Mouse (Mus musculus) kidney, adult 8-10 months (tissue): Measurements from ENCODE around the gene Sbno1.

Source experiments
- DNase-seq, 2 experiments: peaks; one replicate each; pipeline ENCODE4 v3.0.0; 2022

Gene Sbno1

DNA sequence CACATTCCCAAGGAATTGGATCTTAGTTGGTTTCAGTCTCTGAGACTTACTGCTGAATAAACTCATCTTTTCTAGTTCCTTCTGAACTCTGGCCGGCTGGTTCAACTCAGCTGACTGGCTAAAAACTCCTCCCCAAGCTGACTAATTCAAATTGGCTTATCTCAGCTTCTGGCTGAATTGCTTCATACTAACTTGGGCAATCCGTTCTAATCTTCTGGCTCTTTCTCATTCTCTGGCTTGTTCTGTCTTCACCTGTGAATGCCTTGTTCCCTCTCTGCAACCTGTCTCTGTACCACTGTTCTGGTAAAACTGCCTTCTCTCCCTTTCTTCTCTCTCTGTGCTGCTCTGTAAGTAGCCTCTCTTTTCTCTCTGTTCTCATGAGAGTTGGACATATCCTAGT is 16.8 kb upstream of the Sbno1 start:
- DNase-seq: no peak

DNA sequence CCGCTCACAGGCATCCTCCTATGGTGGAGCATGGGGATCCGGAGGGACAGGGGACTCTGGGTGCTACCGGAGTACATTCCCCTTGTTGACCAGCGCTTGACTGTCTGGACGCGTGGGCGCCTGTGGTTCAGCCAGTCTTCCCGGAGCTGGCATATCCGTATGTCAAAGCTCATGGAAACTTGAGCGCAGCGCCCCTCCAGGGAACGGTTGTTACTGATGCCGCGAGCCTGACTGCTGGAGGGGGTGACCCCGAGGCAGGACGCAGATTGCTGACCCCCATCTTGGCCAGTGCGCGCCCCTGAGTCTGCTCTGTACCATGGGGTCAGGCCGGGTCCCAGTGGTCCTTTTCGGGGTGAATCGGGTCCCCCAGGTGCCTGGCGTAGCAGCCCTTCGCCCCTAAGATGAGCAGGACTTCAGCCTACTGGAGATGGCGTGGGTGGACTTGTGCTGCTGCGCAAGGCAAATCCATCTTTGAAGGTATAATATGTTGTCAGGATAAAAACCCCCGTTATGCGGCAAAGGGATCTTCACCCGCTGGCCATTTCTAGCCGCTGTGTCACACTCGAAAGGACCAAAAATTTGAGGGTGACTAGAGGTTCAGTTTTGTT is 14.4 kb upstream of the Sbno1 start:
- no peak for DNase-seq

DNA sequence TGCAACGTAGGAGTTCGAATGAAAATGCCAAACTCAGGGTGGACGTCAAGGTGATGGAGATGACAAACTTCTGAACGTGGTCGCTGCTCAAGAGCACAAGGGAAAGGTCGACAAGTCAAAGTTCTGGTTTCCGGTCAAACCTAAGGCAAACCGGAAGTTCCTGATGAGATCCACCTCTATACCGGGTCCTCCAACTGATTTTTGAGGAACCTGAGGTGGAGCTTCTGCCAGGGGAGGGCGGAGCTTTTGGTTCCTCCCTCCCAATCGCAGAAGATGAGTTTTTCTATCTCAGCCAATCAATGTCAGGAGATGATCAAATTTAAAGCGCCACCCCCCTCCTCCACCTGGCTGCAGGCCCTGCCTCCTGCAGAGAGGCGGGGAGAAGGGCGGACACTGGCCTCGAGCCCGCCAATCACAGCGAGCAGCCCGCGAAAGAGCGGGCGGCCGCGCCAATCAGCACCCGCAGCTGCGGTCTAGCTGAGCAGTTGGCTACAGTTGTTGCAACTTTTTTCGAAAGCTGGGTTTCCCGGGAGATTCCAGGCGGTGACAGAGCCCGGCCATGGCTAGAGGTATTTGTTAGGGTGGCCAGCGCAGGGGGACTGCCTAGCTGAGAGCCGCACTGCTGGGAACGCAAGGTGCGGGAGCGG is 13.8 kb upstream of the Sbno1 start, which contains the start of gene Kmt5a:
Kmt5a (plus strand) TSS at position 484 of the 647 bp plus-strand sequence.
- DNase-seq: peak; percentile 98

DNA sequence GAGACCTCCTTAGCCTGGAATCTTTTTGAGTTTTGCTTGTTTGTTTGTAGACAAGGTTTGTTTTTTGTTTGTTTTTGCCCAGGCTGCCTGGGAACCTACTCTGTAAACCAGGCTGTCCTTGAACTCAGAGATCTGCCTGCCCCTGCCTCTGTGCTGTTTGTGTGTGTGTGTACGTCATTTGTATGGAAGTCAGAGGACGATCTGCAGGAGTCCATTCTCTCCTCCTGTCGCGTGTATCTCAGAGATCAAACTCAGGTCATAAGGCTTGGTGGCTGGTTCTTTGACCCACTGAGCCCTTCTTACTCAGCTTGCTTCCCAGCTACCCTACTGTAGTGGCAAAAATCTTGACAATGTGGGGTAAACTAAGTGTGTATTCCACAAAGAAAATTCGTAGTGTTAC is 12.9 kb upstream of the Sbno1 start:
- DNase-seq: no peak

DNA sequence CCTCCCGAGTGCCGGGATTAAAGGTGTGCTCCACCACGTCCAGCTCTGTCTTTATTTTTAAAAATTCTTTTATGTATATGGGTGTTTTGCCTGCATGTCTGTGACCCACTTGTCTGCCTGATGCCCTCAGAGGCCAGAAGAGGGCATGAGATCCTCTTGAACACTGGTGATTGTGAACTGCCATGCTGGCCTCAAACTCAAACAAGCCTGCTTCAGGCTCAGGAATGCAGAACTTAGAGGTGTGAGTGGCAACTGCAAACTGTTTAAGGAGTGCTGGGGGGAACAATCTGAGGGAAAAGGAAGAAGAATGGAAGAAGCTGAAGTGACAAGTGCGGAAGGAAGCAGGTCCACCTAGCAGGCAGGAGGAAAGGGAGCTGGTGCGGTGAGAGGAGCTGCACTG is 12.4 kb upstream of the Sbno1 start:
- DNase-seq: peak; percentile 45 to 49

DNA sequence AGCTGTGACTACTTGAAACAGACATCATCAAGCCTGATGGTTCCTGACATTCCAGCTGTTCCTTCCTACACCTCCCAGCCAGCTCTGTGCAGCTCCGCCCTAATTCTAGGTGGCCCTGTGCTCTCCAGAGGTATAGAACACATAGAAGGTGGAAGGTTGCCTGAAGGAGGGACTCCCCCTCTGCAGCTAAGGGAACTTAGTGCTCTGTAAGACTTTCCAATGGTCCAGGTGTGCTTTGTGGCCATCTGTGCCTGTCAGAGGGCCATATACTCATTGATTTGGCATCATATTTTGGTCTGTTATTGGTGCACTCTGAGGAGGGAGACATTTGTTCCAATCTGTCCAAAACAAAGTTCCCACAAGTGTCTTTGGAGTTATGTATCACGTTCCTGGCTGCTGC is 7.2 kb upstream of the Sbno1 start:
- no peak for DNase-seq

DNA sequence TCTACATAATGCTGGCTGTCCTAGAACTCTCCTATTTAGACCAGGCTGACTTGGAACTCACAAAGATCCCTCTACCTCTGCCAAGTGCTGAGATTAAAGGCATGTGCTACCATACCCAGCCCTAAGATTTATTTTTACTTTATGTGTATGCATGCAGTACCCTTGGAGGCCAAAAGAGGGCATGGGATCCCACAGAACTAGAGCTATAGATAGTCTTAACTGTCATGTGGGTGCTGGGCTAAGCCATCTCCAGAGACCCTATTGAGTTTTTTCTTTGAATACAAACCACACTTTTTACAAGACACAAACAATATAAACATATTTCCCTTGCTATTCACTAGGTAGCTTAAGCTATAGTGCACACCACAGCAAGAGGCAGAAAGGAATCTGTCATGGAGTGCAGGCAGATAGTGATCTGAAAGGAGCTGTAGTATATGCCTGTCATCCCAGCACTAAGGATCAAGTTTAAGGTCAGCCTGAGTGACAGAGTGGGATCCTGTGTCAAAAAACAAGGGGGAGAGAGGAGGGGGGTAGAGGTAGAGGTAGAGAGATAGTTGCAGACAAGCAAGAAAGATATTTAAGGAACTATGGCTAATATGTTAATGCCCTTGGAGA is 6.7 kb upstream of the Sbno1 start:
- DNase-seq: peak; percentile 55 to 78

DNA sequence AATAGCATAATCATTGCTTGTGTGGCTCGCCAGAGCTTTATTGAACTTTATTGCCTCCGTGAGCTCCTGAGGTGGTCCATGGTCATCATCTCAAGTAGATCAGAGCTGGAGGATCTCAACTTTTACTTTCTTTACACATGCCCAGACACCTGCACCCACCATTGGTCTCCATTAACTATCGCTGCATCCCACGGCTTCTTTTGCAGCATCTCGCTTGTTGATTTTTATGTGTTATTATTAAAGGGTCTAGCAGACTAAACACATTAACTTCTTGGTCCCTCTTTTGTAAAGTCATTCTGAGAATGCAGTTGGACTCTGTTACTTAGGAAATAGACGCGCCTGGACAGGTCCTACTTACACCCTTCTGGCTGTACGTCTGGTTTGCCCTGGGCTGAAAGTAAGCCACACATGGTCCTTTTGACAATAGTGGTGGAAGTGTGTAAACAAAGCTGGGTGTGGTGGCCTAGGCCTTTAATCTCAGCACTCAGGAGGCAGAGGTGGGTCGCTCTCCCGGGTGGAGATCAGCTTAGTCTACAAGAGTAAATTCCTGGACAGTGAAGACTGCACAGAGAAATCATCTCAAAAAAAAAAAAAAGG is 772 bp upstream of the Sbno1 start:
- no peak for DNase-seq

DNA sequence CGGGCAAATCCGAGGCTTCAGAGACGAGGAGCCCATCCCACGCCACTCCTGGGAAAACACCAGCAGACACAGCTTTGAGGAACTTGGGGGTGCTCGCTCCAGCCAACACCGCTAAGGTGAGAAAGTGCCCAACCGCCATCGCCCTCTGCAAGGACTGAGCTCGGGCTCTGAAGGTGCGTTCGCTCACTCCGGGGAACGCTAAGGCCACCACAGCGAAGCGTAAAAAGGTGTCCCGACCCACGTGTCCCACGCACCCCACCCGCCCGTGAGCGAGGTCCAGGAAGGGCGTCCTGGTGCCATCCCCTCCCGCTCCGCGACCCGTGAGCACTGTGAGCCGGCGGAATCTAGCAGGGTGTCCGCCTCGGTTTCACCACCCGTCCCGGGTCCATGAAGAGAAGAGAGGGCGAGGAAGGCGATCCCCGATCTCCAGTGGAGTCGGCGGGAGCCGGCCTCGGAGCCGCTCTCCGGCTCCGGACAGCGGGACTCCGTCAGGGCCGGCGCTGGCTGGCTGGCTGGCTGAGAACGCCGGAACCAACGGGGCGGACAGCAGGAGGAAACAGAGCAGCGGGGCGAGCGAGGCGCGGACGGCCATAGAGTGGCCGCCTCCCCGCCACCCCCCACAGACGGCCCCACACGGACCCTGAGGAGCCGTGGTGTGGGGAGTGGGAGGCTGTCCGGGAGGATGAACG is 934 bp downstream of the Sbno1 start:
- DNase-seq: peak in 1 of 2 experiments; percentile 60

DNA sequence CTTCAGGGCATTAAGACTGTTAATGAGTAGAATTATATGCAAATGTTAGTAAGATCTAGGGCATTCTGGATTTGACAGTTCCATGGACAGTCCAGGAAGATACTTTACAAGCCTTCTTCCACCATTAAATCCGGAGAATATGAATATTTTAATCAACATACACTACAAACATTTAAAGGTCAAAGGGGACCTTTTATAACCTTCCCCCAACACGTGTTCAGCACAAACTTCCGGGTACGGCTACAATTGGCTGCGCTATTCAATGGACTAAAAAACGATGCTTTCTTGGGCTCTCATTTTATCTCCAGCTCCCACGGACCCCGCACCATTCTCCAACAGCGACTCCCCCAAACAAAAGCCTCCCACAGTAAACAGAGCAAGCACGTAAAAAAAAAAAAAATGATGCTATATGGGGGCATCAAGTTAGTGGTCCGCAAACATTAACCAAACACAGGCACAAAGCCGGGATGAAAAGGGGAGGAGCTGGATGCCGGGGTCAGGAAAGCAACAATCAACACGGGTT is 1.5 kb downstream of the Sbno1 start:
- DNase-seq: peak in 1 of 2 experiments; percentile 43

DNA sequence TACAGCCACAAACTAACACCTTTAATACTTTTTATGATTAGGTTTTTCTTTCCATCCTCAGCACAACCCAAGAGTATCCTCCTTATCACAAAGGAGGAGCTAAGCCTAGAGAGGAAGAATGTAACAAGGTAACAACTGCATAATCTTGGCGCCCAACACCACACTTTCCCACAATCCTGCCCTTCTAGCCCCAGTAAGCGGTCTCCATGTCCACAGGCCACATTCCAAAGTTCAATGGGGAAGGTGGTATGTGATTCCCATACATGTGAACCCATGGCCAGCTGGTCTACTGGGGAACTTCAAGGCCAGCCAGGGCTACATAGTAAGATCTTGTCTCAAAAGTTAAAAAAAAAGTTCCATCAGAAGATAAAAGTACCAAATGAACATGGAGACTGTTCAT is 4.0 kb downstream of the Sbno1 start:
- DNase-seq: no peak

DNA sequence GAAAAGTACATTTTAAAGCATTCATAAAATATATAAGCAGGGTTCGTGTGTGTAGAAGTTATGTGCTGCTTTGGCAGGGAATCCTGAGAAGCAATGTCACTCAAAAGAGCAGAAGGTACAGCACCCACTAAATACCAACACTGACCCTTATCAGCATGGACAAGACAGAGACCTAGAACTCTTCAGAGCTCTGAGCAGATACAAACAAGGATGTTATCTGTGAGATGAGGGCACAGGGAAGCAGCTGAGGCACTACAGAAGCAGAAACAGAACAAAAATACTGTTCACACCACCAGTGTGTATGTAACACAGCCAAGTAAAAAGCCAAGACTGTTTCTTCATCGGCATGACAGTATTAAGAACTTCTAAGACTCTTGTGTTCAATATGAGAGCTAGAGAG is 6.9 kb downstream of the Sbno1 start:
- DNase-seq: no peak

DNA sequence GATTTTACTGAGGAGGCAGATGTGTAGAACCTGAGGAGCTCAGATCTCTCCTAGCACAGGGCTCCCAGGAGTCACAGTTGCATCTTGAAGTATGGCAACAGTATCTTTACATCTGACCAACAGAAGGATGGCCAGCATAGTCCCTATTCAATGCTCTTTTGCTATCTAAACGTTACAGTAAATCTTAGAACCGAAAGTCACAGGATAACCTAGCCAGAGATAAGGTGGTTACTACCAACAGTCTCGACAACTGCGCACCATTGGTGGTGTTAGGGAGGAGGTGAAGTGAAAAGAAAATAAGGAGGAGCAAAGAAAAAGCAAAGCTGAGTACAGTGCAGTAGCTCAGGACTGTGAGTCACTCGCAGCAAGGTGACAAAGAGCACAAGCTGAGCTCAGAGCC is 13.6 kb downstream of the Sbno1 start:
- DNase-seq: no peak

DNA sequence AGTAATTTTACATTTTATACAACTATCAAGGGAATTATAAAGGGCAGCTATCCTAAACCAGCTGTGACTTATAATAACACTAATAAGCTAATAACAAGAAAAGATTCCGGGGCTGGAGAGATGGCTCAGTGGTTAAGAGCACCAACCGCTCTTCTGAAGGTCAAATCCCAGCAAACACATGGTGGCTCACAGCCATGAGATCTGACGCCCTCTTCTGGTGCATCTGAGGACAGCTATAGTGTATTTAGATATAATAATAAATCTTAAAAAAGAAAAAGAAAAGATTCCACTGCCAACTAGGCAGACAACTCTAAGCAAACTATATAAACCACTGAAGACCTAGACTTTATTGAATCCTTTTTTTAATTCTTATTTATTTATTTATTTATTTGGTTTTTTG is 15.0 kb downstream of the Sbno1 start:
- no peak for DNase-seq

DNA sequence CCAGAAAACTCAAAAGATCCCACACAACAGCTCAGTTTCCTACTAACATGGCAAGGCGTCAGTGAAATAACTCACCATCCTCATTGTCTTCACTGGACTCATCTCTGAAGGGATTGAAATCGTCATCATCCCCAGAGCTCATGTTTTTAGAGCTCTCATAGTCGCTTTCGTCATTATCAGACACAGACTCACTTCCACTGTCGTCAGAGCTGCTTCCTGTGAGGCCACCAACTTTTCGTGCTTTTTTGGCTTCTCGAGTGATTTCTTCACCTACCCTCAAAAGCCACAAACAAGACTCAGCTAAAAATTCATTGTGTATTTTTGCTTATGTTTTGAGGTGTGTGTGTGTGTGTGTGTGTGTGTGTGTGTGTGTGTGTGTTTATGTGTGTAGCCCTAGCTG is 32.1 kb downstream of the Sbno1 start:
- no peak for DNase-seq

DNA sequence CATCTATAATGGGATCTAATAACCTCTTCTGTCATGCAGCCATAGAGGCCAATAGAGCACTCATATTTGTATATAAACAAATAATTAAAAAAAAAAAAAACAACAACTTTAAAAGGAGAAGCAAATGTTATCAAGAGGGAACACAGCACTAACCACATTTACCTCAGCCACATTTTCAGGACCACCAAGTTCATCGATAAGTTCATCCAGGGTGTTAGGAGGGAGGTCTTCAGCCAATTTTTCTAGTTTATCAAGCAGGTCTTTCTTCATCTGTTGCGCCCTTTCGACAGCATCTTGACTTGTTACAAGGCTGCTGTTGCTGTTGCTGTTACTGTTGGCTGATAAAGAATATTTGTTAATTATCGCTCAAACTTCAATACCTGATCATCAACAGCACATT is 33.4 kb downstream of the Sbno1 start:
- no peak for DNase-seq

DNA sequence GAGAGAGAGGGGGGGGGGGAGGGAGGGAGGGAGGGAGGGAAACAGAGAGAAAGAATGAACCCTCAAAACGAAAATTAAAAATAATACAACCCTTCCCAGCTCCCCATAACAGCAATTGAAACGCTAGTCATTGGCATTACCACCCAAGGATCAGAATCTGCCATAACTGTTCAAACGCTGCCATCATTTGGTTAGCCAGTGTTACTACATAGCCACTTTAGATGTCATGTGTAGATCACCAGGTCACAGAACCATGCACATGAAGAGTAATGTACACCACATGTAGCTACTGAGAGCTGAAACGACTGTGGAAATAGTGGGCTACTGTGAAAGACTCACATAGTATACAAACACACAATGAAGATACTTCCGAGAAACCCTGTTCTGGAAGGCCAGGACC is 37.9 kb downstream of the Sbno1 start:
- no peak for DNase-seq

DNA sequence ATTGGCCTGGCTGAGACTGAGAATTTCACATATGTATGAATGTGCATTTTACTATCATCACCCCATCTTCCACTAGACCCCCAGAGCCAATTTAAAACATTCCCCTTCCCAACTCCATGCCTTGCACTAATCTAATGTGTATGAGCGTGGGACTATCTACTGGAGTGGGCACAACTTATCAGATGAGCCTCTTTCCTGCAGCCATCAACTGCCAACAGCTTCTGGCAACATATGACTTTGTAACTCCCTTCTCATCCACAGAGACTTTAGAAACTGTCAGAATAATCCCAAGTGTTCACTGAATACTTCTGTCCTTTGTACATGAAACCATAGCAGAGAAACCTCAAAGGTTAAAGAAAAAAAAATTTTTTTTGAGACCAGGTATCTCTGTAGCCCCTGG is 45.7 kb downstream of the Sbno1 start:
- DNase-seq: no peak

DNA sequence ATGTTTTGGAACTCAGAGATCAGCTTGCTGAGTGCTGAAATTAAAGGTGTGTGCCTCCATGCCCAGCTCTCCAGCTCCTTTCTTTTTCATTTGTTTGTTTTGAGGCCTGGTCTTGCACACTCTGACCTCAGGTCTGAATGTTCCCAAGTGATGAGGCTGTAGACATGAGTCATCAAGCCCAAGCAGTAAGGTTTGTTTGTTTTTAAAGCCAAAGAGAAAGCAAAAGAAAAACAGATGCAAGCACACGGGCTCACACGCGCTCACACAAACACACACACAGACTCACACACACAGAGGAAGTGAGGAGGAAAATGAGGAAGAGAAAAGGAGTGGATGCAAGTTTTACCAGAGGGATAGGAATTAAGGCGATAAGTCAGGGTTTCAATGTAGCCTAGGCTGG is 48.7 kb downstream of the Sbno1 start:
- DNase-seq: no peak

DNA sequence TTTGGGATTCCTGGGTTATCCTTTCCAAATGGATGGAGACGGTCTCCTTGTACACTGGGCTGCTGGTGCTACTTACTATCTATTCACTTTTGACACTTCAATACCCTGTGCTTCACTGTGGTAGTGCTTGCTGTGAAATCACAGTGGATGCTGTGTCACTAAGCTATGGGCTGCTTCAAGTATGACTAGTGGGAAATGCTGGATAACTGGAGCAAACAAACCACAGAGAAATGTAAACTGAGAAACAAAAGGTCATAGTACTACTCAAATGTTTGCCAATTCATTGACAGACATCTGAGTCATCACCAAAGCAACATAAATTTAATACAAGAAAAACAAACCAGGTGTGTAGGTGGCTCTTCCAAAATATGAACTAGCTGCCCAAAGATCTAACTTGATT is 49.4 kb downstream of the Sbno1 start:
- no peak for DNase-seq

DNA sequence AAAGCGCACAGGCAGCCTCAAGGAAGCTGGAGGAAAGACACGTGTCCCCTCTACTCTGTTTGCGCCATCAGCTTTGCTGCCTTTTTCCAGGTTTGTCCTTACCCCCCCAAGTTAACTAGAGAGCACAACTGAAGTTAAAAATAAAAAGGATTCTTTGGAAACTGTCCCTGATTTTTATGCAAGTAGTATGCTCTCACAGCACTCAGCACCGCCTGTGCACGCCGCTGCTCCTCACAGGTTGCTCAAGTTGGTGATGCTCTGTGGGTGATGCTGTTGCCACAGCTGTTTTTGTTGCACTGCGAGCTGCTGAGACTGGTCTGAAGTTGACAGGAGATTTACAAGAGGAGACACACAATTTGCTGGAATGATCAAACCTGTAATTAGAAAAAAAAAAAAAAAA is 51.5 kb downstream of the Sbno1 start:
- no peak for DNase-seq

DNA sequence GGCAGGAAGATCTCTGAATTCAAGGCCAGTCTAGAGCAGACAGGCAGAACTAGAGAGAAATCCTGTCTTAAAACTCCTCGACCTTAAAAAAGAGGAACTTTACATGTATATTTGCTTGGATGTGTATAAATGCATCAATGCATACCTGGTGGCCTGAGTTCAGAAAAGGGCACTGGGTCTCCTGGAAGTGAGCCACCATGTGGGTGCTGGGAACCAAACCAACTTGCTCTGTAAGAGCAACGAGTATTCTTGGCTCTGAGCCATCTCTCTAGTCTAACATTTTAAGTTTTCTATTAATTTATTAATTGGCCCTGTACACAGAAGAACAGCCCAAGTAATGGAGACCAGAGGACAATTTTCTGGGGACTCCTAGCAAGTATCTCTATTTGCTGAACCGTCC is 59.1 kb downstream of the Sbno1 start:
- peak; percentile 71 to 82 for DNase-seq

DNA sequence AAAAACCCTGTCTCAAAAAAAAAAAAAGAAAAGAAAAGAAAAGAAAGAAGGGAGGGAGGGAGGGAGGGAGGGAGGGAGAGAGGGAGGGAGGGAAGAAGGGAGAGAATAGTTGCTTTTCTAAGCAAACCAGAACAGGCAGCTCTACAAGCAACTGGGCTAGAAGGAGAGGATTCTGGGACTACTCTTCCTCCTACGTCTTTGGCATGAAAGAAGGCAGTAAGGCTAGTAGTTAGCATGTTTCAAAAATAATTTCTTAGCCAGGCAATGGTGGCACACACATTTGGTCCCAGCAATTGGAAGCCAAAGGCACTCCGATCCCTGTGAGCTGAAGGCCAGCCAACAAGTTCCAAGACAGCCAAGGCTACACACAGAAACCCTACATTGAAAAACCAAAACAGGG is 60.0 kb downstream of the Sbno1 start:
- DNase-seq: no peak
